Comparison of ENCODE assay signal across 10 mouse cellular contexts in the genomic region with DNA sequence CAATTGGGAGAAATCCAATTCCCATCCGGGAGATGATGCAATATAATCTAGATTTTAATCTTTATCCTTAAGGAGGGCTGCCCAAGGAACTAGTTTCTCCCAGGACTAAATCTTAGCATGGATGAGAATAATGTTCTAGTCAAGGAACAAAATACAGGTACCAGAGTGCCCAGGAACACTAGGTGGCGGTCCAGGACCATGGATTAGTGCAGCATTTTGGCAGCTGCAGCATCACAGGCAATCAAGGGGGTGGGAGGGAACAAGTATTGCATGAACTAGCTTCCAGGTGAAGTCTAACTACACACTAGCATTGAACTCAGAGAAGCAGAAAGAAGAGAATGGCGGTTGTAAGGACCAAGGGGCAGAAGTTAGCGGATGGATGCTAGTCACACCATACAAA. TPM values are rescaled to one million over a fixed set of nuclear protein-coding genes. Genes with fewer than 3 reads are reported as not detected.
A peak's percentile ranks its signal among the peaks of the same experiment; 100 is the strongest.
DNase-seq lines count a peak whose midpoint lies in the region; ATAC-seq lines count a peak whose summit lies in the region.
"Had no signal": no experiment of that assay in that cellular context is flagged by ENCODE, and none has a peak within 500 bp of the region (broad histone marks: within the 10 kb centered on the region; RNA-seq: fewer than 3 reads in every experiment).

No protein-coding gene starts in this region.

- no peaks in the 10 kb centered on the region for H3K4me1 ChIP-seq in forebrain, embryonic 11.5 days (replicated peaks; ENCODE audit: control insufficient read depth, insufficient read depth, low read length)
- no peaks in the 10 kb centered on the region for H3K4me1 ChIP-seq in forebrain, embryonic 15.5 days
- no peaks in the 10 kb centered on the region for H3K4me1 ChIP-seq in neural tube, embryonic 11.5 days (ENCODE audit: control insufficient read depth, insufficient read depth, low read length)
- no peaks in the 10 kb centered on the region for H3K4me1 ChIP-seq in neural tube, embryonic 15.5 days
- H3K4me1 ChIP-seq: hindbrain, embryonic 15.5 days; neural tube, embryonic 12.5 days had no signal

- H3K4me3 ChIP-seq in forebrain, embryonic 11.5 days (ENCODE audit: low read depth, low read length): no peak overlapping the region
- H3K4me3 ChIP-seq in forebrain, embryonic 15.5 days: no peak overlapping the region
- no peak overlapping the region for H3K4me3 ChIP-seq in neural tube, embryonic 11.5 days (ENCODE audit: low read depth, low read length)
- H3K4me3 ChIP-seq in neural tube, embryonic 15.5 days (replicated peaks): no peak overlapping the region
- H3K4me3 ChIP-seq: hindbrain, embryonic 15.5 days; neural tube, embryonic 12.5 days had no signal

- H3K9ac ChIP-seq in forebrain, embryonic 11.5 days (ENCODE audit: low read length): no peak overlapping the region
- H3K9ac ChIP-seq in forebrain, embryonic 15.5 days (replicated peaks): no peak overlapping the region
- no peak overlapping the region for H3K9ac ChIP-seq in neural tube, embryonic 11.5 days (ENCODE audit: low read length)
- no peak overlapping the region for H3K9ac ChIP-seq in neural tube, embryonic 15.5 days (replicated peaks)
- H3K9ac ChIP-seq: hindbrain, embryonic 15.5 days; neural tube, embryonic 12.5 days had no signal

- H3K9me3 ChIP-seq in forebrain, embryonic 11.5 days (ENCODE audit: control insufficient read depth, low read length): no peaks in the 10 kb centered on the region
- no peaks in the 10 kb centered on the region for H3K9me3 ChIP-seq in forebrain, embryonic 15.5 days
- no peaks in the 10 kb centered on the region for H3K9me3 ChIP-seq in neural tube, embryonic 11.5 days (ENCODE audit: control insufficient read depth, low read length)
- no peaks in the 10 kb centered on the region for H3K9me3 ChIP-seq in neural tube, embryonic 15.5 days (replicated peaks)
- H3K9me3 ChIP-seq: hindbrain, embryonic 15.5 days; neural tube, embryonic 12.5 days had no signal

- intact Hi-C loops in left cerebral cortex, postnatal 10 days (cut with DNase I): no loop called here

- H3K4me2 ChIP-seq in forebrain, embryonic 11.5 days (ENCODE audit: low read depth, low read length, severe bottlenecking): no peak overlapping the region
- H3K4me2 ChIP-seq in forebrain, embryonic 15.5 days (replicated peaks): no peak overlapping the region
- no peak overlapping the region for H3K4me2 ChIP-seq in neural tube, embryonic 11.5 days (ENCODE audit: low read depth)
- no peak overlapping the region for H3K4me2 ChIP-seq in neural tube, embryonic 15.5 days
- H3K4me2 ChIP-seq: hindbrain, embryonic 15.5 days; neural tube, embryonic 12.5 days had no signal

- H3K27ac ChIP-seq in forebrain, embryonic 11.5 days (ENCODE audit: low read depth, low read length): no peak overlapping the region
- H3K27ac ChIP-seq in forebrain, embryonic 15.5 days (replicated peaks): no peak overlapping the region
- H3K27ac ChIP-seq in neural tube, embryonic 11.5 days (ENCODE audit: low read depth, low read length): no peak overlapping the region
- H3K27ac ChIP-seq in neural tube, embryonic 15.5 days (replicated peaks): no peak overlapping the region
- H3K27ac ChIP-seq: hindbrain, embryonic 15.5 days; neural tube, embryonic 12.5 days had no signal

- H3K27me3 ChIP-seq in forebrain, embryonic 11.5 days (ENCODE audit: control insufficient read depth, insufficient read depth, low read length): no peaks in the 10 kb centered on the region
- H3K27me3 ChIP-seq in forebrain, embryonic 15.5 days: no peaks in the 10 kb centered on the region
- no peaks in the 10 kb centered on the region for H3K27me3 ChIP-seq in neural tube, embryonic 11.5 days (ENCODE audit: control insufficient read depth, insufficient read depth, low read length)
- H3K27me3 ChIP-seq in neural tube, embryonic 15.5 days (replicated peaks): no peaks in the 10 kb centered on the region
- H3K27me3 ChIP-seq: hindbrain, embryonic 15.5 days; neural tube, embryonic 12.5 days had no signal

- 49% methylated on average over 4 of the region's 4 CpGs for WGBS in forebrain, embryonic 11.5 days
- WGBS in forebrain, embryonic 15.5 days: 53% methylated on average over 4 of the region's 4 CpGs
- 50% methylated on average over 4 of the region's 4 CpGs for WGBS in neural tube, embryonic 11.5 days
- WGBS in neural tube, embryonic 15.5 days: 57% methylated on average over 4 of the region's 4 CpGs

- ATAC-seq in forebrain, embryonic 11.5 days (replicated peaks; ENCODE audit: low FRiP score): no peak
- no peak for ATAC-seq in forebrain, embryonic 15.5 days (replicated peaks)
- ATAC-seq in neural tube, embryonic 11.5 days (ENCODE audit: insufficient read depth, low FRiP score, low TSS enrichment): no peak
- ATAC-seq in neural tube, embryonic 15.5 days (ENCODE audit: low FRiP score): no peak

- no peaks in the 10 kb centered on the region for H3K36me3 ChIP-seq in forebrain, embryonic 11.5 days (ENCODE audit: control insufficient read depth, insufficient read depth, low read length)
- H3K36me3 ChIP-seq in forebrain, embryonic 15.5 days: no peaks in the 10 kb centered on the region
- H3K36me3 ChIP-seq in neural tube, embryonic 11.5 days (ENCODE audit: control insufficient read depth, insufficient read depth, low read length): no peaks in the 10 kb centered on the region
- H3K36me3 ChIP-seq in neural tube, embryonic 15.5 days: no peaks in the 10 kb centered on the region
- H3K36me3 ChIP-seq: hindbrain, embryonic 15.5 days; neural tube, embryonic 12.5 days had no signal

- DNase-seq in forebrain, embryonic 11.5 days (ENCODE audit: low spot score): peak; percentile 52
- peak; percentile 40 for DNase-seq in neural tube, embryonic 11.5 days (ENCODE audit: low spot score)
- DNase-seq in embryo, embryonic 11 days: peak; percentile 34
- peak; percentile 7 to 35 for DNase-seq in left cerebral cortex, postnatal 10 days (ENCODE audit: extremely low spot score in 1 of 2, low spot score in 2 of 2)
- DNase-seq in right cerebral cortex, postnatal 25 days: peak; percentile 6
- no peak for DNase-seq in urinary bladder, adult 2 months (ENCODE audit: low spot score)

RNA-seq across cellular contexts. Expression of a gene that starts 12.2 kb away (rescaled TPM):
- polyA plus RNA-seq in forebrain, embryonic 11.5 days (2014; fragmentation: Nextera tagmentation; extraction: Ambion mirVana): 0.19 TPM in 1 of 2 replicates, not detected in the other
- not detected in 2 replicates for polyA plus RNA-seq in forebrain, embryonic 15.5 days (2015; fragmentation: Nextera tagmentation; extraction: Ambion mirVana)
- polyA plus RNA-seq in neural tube, embryonic 11.5 days (2014; fragmentation: Nextera tagmentation; extraction: Ambion mirVana): 0.23 TPM in 1 of 2 replicates, not detected in the other
- 0.23 TPM in 1 of 2 replicates, not detected in the other for polyA plus RNA-seq in neural tube, embryonic 15.5 days (2015; fragmentation: Nextera tagmentation; extraction: Ambion mirVana)
- total RNA-seq in left cerebral cortex, postnatal 10 days (2021): not detected
- not detected in 2 replicates for polyA plus RNA-seq in urinary bladder, adult 2 months (2012; rRNA removed)
- polyA plus RNA-seq: hindbrain, embryonic 15.5 days; neural tube, embryonic 12.5 days had no signal

RNA-seq across cellular contexts. Expression of a gene that starts 12.6 kb away (rescaled TPM):
- not detected in 2 replicates for polyA plus RNA-seq in forebrain, embryonic 11.5 days (2014; fragmentation: Nextera tagmentation; extraction: Ambion mirVana)
- not detected in 2 replicates for polyA plus RNA-seq in forebrain, embryonic 15.5 days (2015; fragmentation: Nextera tagmentation; extraction: Ambion mirVana)
- not detected in 2 replicates for polyA plus RNA-seq in neural tube, embryonic 11.5 days (2014; fragmentation: Nextera tagmentation; extraction: Ambion mirVana)
- polyA plus RNA-seq in neural tube, embryonic 15.5 days (2015; fragmentation: Nextera tagmentation; extraction: Ambion mirVana): not detected in 2 replicates
- total RNA-seq in left cerebral cortex, postnatal 10 days (2021): not detected
- polyA plus RNA-seq in urinary bladder, adult 2 months (2012; rRNA removed): not detected in 2 replicates
- polyA plus RNA-seq: hindbrain, embryonic 15.5 days; neural tube, embryonic 12.5 days had no signal
